Mouse (Mus musculus): ENCODE measurements at regions not wholly inside any gene's neighbourhood (a gene's known extent, or its start where the extent isn't known, plus 50 kb on each side); places are given as distances from the start of the nearest gene placed in this dataset.

DNA sequence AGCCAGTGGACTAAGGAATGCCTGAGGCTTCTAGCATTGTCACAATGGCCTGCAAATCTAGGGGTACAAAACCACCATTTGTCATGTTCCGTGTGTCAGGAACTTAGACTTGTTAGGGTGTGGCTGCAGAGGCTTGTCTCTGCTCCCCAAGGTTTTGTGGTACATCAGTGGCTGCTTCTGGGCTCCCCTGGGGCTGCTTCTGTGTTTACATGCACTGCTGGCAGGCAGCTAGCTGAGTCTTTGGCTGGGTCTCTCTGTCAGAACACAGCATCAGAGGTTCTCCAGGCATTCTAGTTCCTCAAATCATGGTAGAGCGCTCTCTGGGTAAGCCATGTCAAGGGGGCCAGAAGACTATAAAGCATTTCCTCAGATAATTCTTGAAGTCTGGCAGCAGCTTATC is 60.3 kb downstream of the Tnp1 start:
- no peak for TF ChIP-seq EP300 (IDR thresholded peaks at IDR 0.05; ENCODE audit: low read depth)
- no peak for TF ChIP-seq CTCF (IDR thresholded peaks at IDR 0.05; ENCODE audit: low read depth)
